Mouse (Mus musculus) liver, postnatal 0 days (tissue): Measurements from ENCODE around the gene Zfyve27.

Experiments used
- CTCF ChIP-seq: sonication (generic); IDR thresholded peaks from 2 replicates; pipeline ENCODE4 v1.5.1; 2016; ENCODE audit warnings: antibody characterized with exemption, low read depth
- EP300 ChIP-seq: IDR thresholded peaks from 2 replicates; pipeline ENCODE4 v1.6.1; 2016; ENCODE audit warnings: antibody characterized with exemption, low read depth, mild to moderate bottlenecking

- TF ChIP-seq CTCF (no peak), EP300 (no peak)
Observed at GRCm38 (mm10) chr19:42125501-42126218, 38.1 kb upstream of the Zfyve27 start.
